Mouse (Mus musculus) left cerebral cortex, adult 8-10 months (tissue): ENCODE results near the gene Vps45. TPM values are rescaled to one million over a fixed set of nuclear protein-coding genes. Genes with fewer than 3 reads are reported as not detected.
"Not testable (repeated sequence)": the region's sequence is repeated elsewhere in the genome, so short reads cannot be mapped to it uniquely, and the experiment has no call there.

Experiments used
- DNase-seq, 2 experiments: peaks; one replicate each; pipeline ENCODE4 v3.0.0; 2022; ENCODE audit warnings: low spot score in 2 of 2
- total RNA-seq, 4 experiments: library from RNA; stranded (reverse); gene quantifications; 2 replicates each; pipeline ENCODE4 v1.2.4; 2022

The Vps45 gene
- total RNA-seq, 4 experiments from 2014 or later = 44.9 to 55.2 (median 50.3) TPM

- no peak for DNase-seq
Measured at GRCm38 (mm10) chr3:96081006-96081405, 22.7 kb upstream of the Vps45 start.

GRCm38 (mm10) chr3:96078711-96079110, 20.4 kb upstream of the Vps45 start:
- DNase-seq = no peak

GRCm38 (mm10) chr3:96078066-96078465, 19.8 kb upstream of the Vps45 start:
- no peak for DNase-seq

GRCm38 (mm10) chr3:96072921-96073486, 14.7 kb upstream of the Vps45 start:
- no peak for DNase-seq

GRCm38 (mm10) chr3:96070241-96070640, 12.0 kb upstream of the Vps45 start:
- no peak for DNase-seq

- DNase-seq = no peak
Measured at GRCm38 (mm10) chr3:96069542-96069941, 11.3 kb upstream of the Vps45 start.

GRCm38 (mm10) chr3:96069046-96069445, 10.8 kb upstream of the Vps45 start:
- no peak for DNase-seq

- no peak for DNase-seq
Measured at GRCm38 (mm10) chr3:96066741-96067140, 8.5 kb upstream of the Vps45 start.

- DNase-seq = peak in 1 of 2 experiments; percentile 71
Measured at GRCm38 (mm10) chr3:96065754-96066375, 7.6 kb upstream of the Vps45 start.

- no peak for DNase-seq
Measured at GRCm38 (mm10) chr3:96065147-96065546, 6.9 kb upstream of the Vps45 start.

GRCm38 (mm10) chr3:96064217-96064616, 6.0 kb upstream of the Vps45 start:
- no peak for DNase-seq

- no peak for DNase-seq
Measured at GRCm38 (mm10) chr3:96063299-96063698, 5.0 kb upstream of the Vps45 start.

GRCm38 (mm10) chr3:96060146-96060545, 1.9 kb upstream of the Vps45 start:
- DNase-seq = no peak

- peak; percentile 83 to 89 for DNase-seq
Measured at GRCm38 (mm10) chr3:96057747-96058204, 490 bp downstream of the Vps45 start.

GRCm38 (mm10) chr3:96056031-96056430, 2.2 kb downstream of the Vps45 start:
- DNase-seq = no peak

- DNase-seq = no peak
Measured at GRCm38 (mm10) chr3:96055294-96055693, 3.0 kb downstream of the Vps45 start.

- peak in 1 of 2 experiments; percentile 21 for DNase-seq
Measured at GRCm38 (mm10) chr3:96051839-96052238, 6.4 kb downstream of the Vps45 start.

GRCm38 (mm10) chr3:96051186-96051585, 7.1 kb downstream of the Vps45 start:
- DNase-seq = no peak

GRCm38 (mm10) chr3:96050779-96051178, 7.5 kb downstream of the Vps45 start:
- DNase-seq = no peak

GRCm38 (mm10) chr3:96044559-96044958, 13.7 kb downstream of the Vps45 start:
- DNase-seq = not testable (repeated sequence)

GRCm38 (mm10) chr3:96043104-96043503, 15.2 kb downstream of the Vps45 start:
- no peak for DNase-seq

GRCm38 (mm10) chr3:96041079-96041478, 17.2 kb downstream of the Vps45 start:
- no peak for DNase-seq

GRCm38 (mm10) chr3:96040663-96041006, 17.6 kb downstream of the Vps45 start:
- no peak for DNase-seq
